ENCODE assay signal across 8 mouse cellular contexts in the genomic region with DNA sequence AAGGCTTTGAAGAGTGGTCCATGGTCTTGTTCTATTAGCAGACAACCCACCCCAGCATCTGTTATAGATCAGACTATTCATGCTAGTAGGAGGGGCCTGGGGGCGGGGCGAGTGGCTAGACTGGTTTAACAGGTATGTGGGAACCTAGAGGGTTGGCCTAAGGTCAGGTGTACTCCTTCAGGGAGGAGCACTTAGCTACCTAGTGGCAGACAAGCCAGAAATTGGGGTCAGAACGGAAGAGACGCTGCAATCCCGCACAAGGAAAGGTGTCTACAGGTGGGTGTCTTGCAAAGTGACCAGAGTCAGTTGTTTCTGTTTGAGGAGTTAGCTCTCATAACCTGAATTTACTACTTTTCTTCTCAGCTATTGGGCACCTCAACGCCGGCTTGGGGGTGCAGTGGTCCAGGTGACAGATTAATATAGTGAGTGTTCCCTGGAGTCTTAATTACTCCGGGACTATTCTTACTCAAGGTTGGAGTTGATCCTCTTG. TPM values are rescaled to one million over a fixed set of nuclear protein-coding genes. Genes with fewer than 3 reads are reported as not detected.
A peak's percentile ranks its signal among the peaks of the same experiment; 100 is the strongest.
DNase-seq lines count a peak whose midpoint lies in the region; ATAC-seq lines count a peak whose summit lies in the region.

TSS of gene Rnf225 (plus strand) at position 226 of the 490 bp plus-strand sequence.

- peak within 1 kb of the TSS; percentile 21 for H3K4me3 ChIP-seq in intestine, embryonic 14.5 days (ENCODE audit: low read depth, low read length)
- peak within 1 kb of the TSS; percentile 38 for H3K4me3 ChIP-seq in liver, embryonic 13.5 days (replicated peaks)
- H3K4me3 ChIP-seq in neural tube, embryonic 13.5 days, result peak within 1 kb of the TSS; percentile 29

- peaks cover 14% of the 10 kb centered on the region for H3K27me3 ChIP-seq in intestine, embryonic 14.5 days (replicated peaks; ENCODE audit: control insufficient read depth, insufficient read depth, low read length)
- H3K27me3 ChIP-seq in liver, embryonic 13.5 days, result peaks cover 19% of the 10 kb centered on the region
- H3K27me3 ChIP-seq in neural tube, embryonic 13.5 days, result peaks cover 47% of the 10 kb centered on the region

- peak; percentile 31 to 34 for DNase-seq in cerebellum, adult 18-20 months
- no peak for DNase-seq in cerebellum, adult 9-10 months
- DNase-seq in embryo, embryonic 10 days (ENCODE audit: low spot score), result peak; percentile 32
- DNase-seq in intestine, embryonic 14.5 days (ENCODE audit: low spot score), result peak; percentile 92
- no peak for DNase-seq in liver, embryonic 13.5 days
- DNase-seq in adrenal gland, adult 18-20 months (ENCODE audit: low spot score in 2 of 2), result no peak

- peak; percentile 79 for ATAC-seq in intestine, embryonic 14.5 days (replicated peaks; ENCODE audit: low FRiP score, low TSS enrichment, low read depth)
- peak; percentile 29 for ATAC-seq in liver, embryonic 13.5 days (ENCODE audit: low read depth)
- ATAC-seq in neural tube, embryonic 13.5 days (ENCODE audit: low read depth), result no peak
- no peak for ATAC-seq in activated CD4-positive, CD25-positive, alpha-beta regulatory T cell, adult 4 months

- H3K9me3 ChIP-seq in intestine, embryonic 14.5 days (ENCODE audit: control insufficient read depth, low read length), result no peaks in the 10 kb centered on the region
- H3K9me3 ChIP-seq in liver, embryonic 13.5 days (replicated peaks), result no peaks in the 10 kb centered on the region
- H3K9me3 ChIP-seq in neural tube, embryonic 13.5 days, result no peaks in the 10 kb centered on the region

- no peak within 1 kb of the TSS for H3K27ac ChIP-seq in intestine, embryonic 14.5 days (ENCODE audit: low read depth)
- no peak within 1 kb of the TSS for H3K27ac ChIP-seq in liver, embryonic 13.5 days
- H3K27ac ChIP-seq in neural tube, embryonic 13.5 days (replicated peaks), result no peak within 1 kb of the TSS

- H3K4me2 ChIP-seq in intestine, embryonic 14.5 days (ENCODE audit: low read length), result peak within 1 kb of the TSS; percentile 45
- peak within 1 kb of the TSS; percentile 66 for H3K4me2 ChIP-seq in liver, embryonic 13.5 days
- H3K4me2 ChIP-seq in neural tube, embryonic 13.5 days, result peak within 1 kb of the TSS; percentile 53

- 15% methylated on average over 8 of the region's 8 CpGs for WGBS in intestine, embryonic 14.5 days
- WGBS in liver, embryonic 13.5 days (ENCODE audit: insufficient replicate concordance), result 26% methylated on average over 8 of the region's 8 CpGs
- 20% methylated on average over 8 of the region's 8 CpGs for WGBS in neural tube, embryonic 13.5 days

- peaks cover 17% of the 10 kb centered on the region; the same call in 1 of the 2 replicates for H3K4me1 ChIP-seq in intestine, embryonic 14.5 days (replicated peaks; ENCODE audit: control insufficient read depth, insufficient read depth, low read length)
- H3K4me1 ChIP-seq in liver, embryonic 13.5 days (replicated peaks), result peaks cover 47% of the 10 kb centered on the region
- H3K4me1 ChIP-seq in neural tube, embryonic 13.5 days (replicated peaks), result peaks cover 18% of the 10 kb centered on the region

- H3K9ac ChIP-seq in intestine, embryonic 14.5 days (ENCODE audit: low read length), result peak within 1 kb of the TSS; percentile 41
- H3K9ac ChIP-seq in liver, embryonic 13.5 days, result peak within 1 kb of the TSS; percentile 45
- H3K9ac ChIP-seq in neural tube, embryonic 13.5 days, result peak within 1 kb of the TSS; percentile 63

- peaks cover 42% of the 10 kb centered on the region for H3K36me3 ChIP-seq in intestine, embryonic 14.5 days (ENCODE audit: control insufficient read depth, insufficient read depth, low read length)
- H3K36me3 ChIP-seq in liver, embryonic 13.5 days, result peaks cover 50% of the 10 kb centered on the region
- peaks cover 56% of the 10 kb centered on the region for H3K36me3 ChIP-seq in neural tube, embryonic 13.5 days

RNA-seq across cellular contexts. Expression of gene Rnf225, which starts in this region (rescaled TPM):
- 0.45 and 0.63 TPM in 2 replicates for polyA plus RNA-seq in intestine, embryonic 14.5 days (2014; fragmentation: Nextera tagmentation; extraction: Ambion mirVana)
- polyA plus RNA-seq in liver, embryonic 13.5 days (2015; fragmentation: Nextera tagmentation; extraction: Ambion mirVana), result 0.16 and 0.24 TPM in 2 replicates
- polyA plus RNA-seq in neural tube, embryonic 13.5 days (2015; fragmentation: Nextera tagmentation; extraction: Ambion mirVana), result 0.45 and 0.70 TPM in 2 replicates
- total RNA-seq in adrenal gland, adult 18-20 months (2021), result under 1 TPM; 0.30 to 0.45 TPM
- polyA plus RNA-seq in activated CD4-positive, CD25-positive, alpha-beta regulatory T cell, adult 4 months (2017; shearing (Covaris generic)), result not detected

Comparison
In these comparisons a context has a peak if more than half of its experiments do, and no peak if none do; other contexts are left out.
1. DNase-seq: peak in cerebellum, adult 18-20 months (2 of 2) and embryo, embryonic 10 days (single experiment); none in cerebellum, adult 9-10 months (single experiment), liver, embryonic 13.5 days (single experiment) and adrenal gland, adult 18-20 months (0 of 2).
2. Peak in DNase-seq, ATAC-seq, H3K4me3 ChIP-seq, H3K9ac ChIP-seq and H3K4me2 ChIP-seq in intestine, embryonic 14.5 days; RNA of the gene not detected or under 1 TPM.
3. Peak in ATAC-seq, H3K4me3 ChIP-seq, H3K9ac ChIP-seq and H3K4me2 ChIP-seq in liver, embryonic 13.5 days; RNA of the gene not detected or under 1 TPM.
4. Peak in every context shown above with its lines, with median percentiles within 50 percentile points of each other: H3K4me2 ChIP-seq, H3K4me3 ChIP-seq and H3K9ac ChIP-seq.